Mouse (Mus musculus): ENCODE data around the gene Rpl13a. TPM values are rescaled to one million over a fixed set of nuclear protein-coding genes. Genes with fewer than 3 reads are reported as not detected.

Rpl13a gene
- polyA plus RNA-seq, 1 experiment = 859 TPM

DNA sequence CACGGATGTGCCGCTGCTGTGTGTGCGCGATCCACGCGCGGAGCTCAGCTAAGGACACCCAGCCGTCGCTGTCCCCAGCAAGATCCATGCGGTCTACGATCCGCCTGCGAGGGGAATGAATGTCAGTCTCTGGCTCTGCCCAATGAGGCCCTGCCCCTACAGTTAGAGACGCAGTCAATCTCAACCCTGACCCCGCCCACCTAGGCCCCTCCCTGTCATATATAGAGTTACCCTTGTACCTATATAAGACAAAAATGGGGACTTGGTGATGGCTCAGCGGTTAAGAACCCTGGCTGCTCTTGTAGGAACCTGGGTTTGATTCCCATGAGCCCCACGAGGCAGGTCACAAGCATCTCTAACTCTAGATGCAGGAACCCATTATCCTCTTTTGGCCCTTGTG, 40.0 kb downstream of the Rpl13a start:
- H3K4me3 ChIP-seq (ENCODE audit: control insufficient read depth, low read depth, low read length) = no peak overlapping the region
- H3K4me1 ChIP-seq (ENCODE audit: control insufficient read depth, insufficient read depth, low read length) = peaks cover 26% of the 10 kb centered on the region
- no peaks in the 10 kb centered on the region for H3K36me3 ChIP-seq (ENCODE audit: control insufficient read depth, insufficient read depth, low read length)
- no peaks in the 10 kb centered on the region; the same call in 1 of the 2 replicates for H3K27me3 ChIP-seq (ENCODE audit: control insufficient read depth, insufficient read depth, low read length)
- TF ChIP-seq CTCF (IDR thresholded peaks at IDR 0.05; ENCODE audit: control insufficient read depth, insufficient read depth, insufficient replicate concordance, low read depth, low read length) (no peak), POLR2A (IDR thresholded peaks at IDR 0.05; ENCODE audit: control insufficient read depth, low read depth, low read length) (no peak)
- H3K27ac ChIP-seq (ENCODE audit: control insufficient read depth, insufficient read depth, low read depth, low read length) = no peak overlapping the region

GRCm38 (mm10) chr7:45086084-45086483, 42.5 kb downstream of the Rpl13a start:
- H3K27ac ChIP-seq (ENCODE audit: control insufficient read depth, insufficient read depth, low read depth, low read length) = no peak overlapping the region
- TF ChIP-seq POLR2A (IDR thresholded peaks at IDR 0.05; ENCODE audit: control insufficient read depth, low read depth, low read length) (no peak), CTCF (IDR thresholded peaks at IDR 0.05; ENCODE audit: control insufficient read depth, insufficient read depth, insufficient replicate concordance, low read depth, low read length) (peak; percentile 86; the same call in 1 of the 2 replicates)
- peaks cover 23% of the 10 kb centered on the region for H3K4me1 ChIP-seq (ENCODE audit: control insufficient read depth, insufficient read depth, low read length)
- no peaks in the 10 kb centered on the region; the same call in 1 of the 2 replicates for H3K27me3 ChIP-seq (ENCODE audit: control insufficient read depth, insufficient read depth, low read length)
- H3K4me3 ChIP-seq (ENCODE audit: control insufficient read depth, low read depth, low read length) = no peak overlapping the region
- no peaks in the 10 kb centered on the region for H3K36me3 ChIP-seq (ENCODE audit: control insufficient read depth, insufficient read depth, low read length)

- H3K4me1 ChIP-seq (ENCODE audit: control insufficient read depth, insufficient read depth, low read length) = peaks cover 13% of the 10 kb centered on the region
- TF ChIP-seq POLR2A (IDR thresholded peaks at IDR 0.05; ENCODE audit: control insufficient read depth, low read depth, low read length) (no peak), CTCF (IDR thresholded peaks at IDR 0.05; ENCODE audit: control insufficient read depth, insufficient read depth, insufficient replicate concordance, low read depth, low read length) (no peak)
- no peak overlapping the region for H3K4me3 ChIP-seq (ENCODE audit: control insufficient read depth, low read depth, low read length)
- no peaks in the 10 kb centered on the region for H3K27me3 ChIP-seq (ENCODE audit: control insufficient read depth, insufficient read depth, low read length)
- no peak overlapping the region for H3K27ac ChIP-seq (ENCODE audit: control insufficient read depth, insufficient read depth, low read depth, low read length)
- H3K36me3 ChIP-seq (ENCODE audit: control insufficient read depth, insufficient read depth, low read length) = no peaks in the 10 kb centered on the region; the same call in 1 of the 2 replicates
These were observed 45.2 kb downstream of the Rpl13a start for GRCm38 (mm10) chr7:45083300-45083890.

GRCm38 (mm10) chr7:45082401-45083299, 45.9 kb downstream of the Rpl13a start:
- no peak for TF ChIP-seq POLR2A (IDR thresholded peaks at IDR 0.05; ENCODE audit: control insufficient read depth, low read depth, low read length)
- no peak for TF ChIP-seq CTCF (IDR thresholded peaks at IDR 0.05; ENCODE audit: control insufficient read depth, insufficient read depth, insufficient replicate concordance, low read depth, low read length)
- Histone ChIP-seq H3K36me3 (ENCODE audit: control insufficient read depth, insufficient read depth, low read length) (no peaks in the 10 kb centered on the region; the same call in 1 of the 2 replicates), H3K27me3 (ENCODE audit: control insufficient read depth, insufficient read depth, low read length) (no peaks in the 10 kb centered on the region), H3K4me1 (ENCODE audit: control insufficient read depth, insufficient read depth, low read length) (peaks cover 11% of the 10 kb centered on the region), H3K27ac (ENCODE audit: control insufficient read depth, insufficient read depth, low read depth, low read length) (no peak overlapping the region; the same call in 1 of the 2 replicates), H3K4me3 (ENCODE audit: control insufficient read depth, low read depth, low read length) (no peak overlapping the region)

DNA sequence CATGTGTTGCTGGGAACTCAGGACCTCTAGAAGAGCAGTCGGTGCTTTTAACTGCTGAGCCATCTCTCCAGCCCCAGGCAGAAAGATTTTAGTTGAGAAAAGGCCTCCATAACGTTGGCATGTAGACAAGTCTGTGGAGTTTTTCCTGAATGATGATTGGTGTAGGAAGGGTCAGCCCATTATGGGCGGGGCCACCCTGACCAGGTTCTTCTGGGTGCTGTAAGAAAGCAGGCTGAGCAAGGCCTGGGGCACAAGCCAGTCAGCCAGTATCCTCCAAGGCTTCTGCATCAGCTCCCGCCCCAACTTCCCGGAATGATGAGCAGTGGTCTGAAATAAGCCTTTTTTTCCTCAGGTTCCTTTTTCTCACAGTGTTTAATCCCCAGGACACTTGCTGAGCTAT, 47.5 kb downstream of the Rpl13a start:
- H3K27me3 ChIP-seq (ENCODE audit: control insufficient read depth, insufficient read depth, low read length) = no peaks in the 10 kb centered on the region
- no peak overlapping the region for H3K4me3 ChIP-seq (ENCODE audit: control insufficient read depth, low read depth, low read length)
- no peaks in the 10 kb centered on the region; the same call in 1 of the 2 replicates for H3K36me3 ChIP-seq (ENCODE audit: control insufficient read depth, insufficient read depth, low read length)
- H3K27ac ChIP-seq (ENCODE audit: control insufficient read depth, insufficient read depth, low read depth, low read length) = no peak overlapping the region
- no peak for TF ChIP-seq POLR2A (IDR thresholded peaks at IDR 0.05; ENCODE audit: control insufficient read depth, low read depth, low read length)
- no peak for TF ChIP-seq CTCF (IDR thresholded peaks at IDR 0.05; ENCODE audit: control insufficient read depth, insufficient read depth, insufficient replicate concordance, low read depth, low read length)
- H3K4me1 ChIP-seq (ENCODE audit: control insufficient read depth, insufficient read depth, low read length) = peaks cover 17% of the 10 kb centered on the region

GRCm38 (mm10) chr7:45079856-45080255, 48.7 kb downstream of the Rpl13a start:
- Histone ChIP-seq H3K4me1 (ENCODE audit: control insufficient read depth, insufficient read depth, low read length) (peaks cover 27% of the 10 kb centered on the region), H3K36me3 (ENCODE audit: control insufficient read depth, insufficient read depth, low read length) (no peaks in the 10 kb centered on the region; the same call in 1 of the 2 replicates), H3K27me3 (ENCODE audit: control insufficient read depth, insufficient read depth, low read length) (no peaks in the 10 kb centered on the region), H3K27ac (ENCODE audit: control insufficient read depth, insufficient read depth, low read depth, low read length) (no peak overlapping the region), H3K4me3 (ENCODE audit: control insufficient read depth, low read depth, low read length) (no peak overlapping the region)
- TF ChIP-seq CTCF (IDR thresholded peaks at IDR 0.05; ENCODE audit: control insufficient read depth, insufficient read depth, insufficient replicate concordance, low read depth, low read length) (peak; percentile 88; the same call in 1 of the 2 replicates), POLR2A (IDR thresholded peaks at IDR 0.05; ENCODE audit: control insufficient read depth, low read depth, low read length) (no peak)

- Histone ChIP-seq H3K27ac (ENCODE audit: control insufficient read depth, insufficient read depth, low read depth, low read length) (no peak overlapping the region), H3K36me3 (ENCODE audit: control insufficient read depth, insufficient read depth, low read length) (no peaks in the 10 kb centered on the region; the same call in 1 of the 2 replicates), H3K4me1 (ENCODE audit: control insufficient read depth, insufficient read depth, low read length) (peaks cover 27% of the 10 kb centered on the region), H3K27me3 (ENCODE audit: control insufficient read depth, insufficient read depth, low read length) (no peaks in the 10 kb centered on the region), H3K4me3 (ENCODE audit: control insufficient read depth, low read depth, low read length) (no peak overlapping the region)
- TF ChIP-seq POLR2A (IDR thresholded peaks at IDR 0.05; ENCODE audit: control insufficient read depth, low read depth, low read length) (no peak), CTCF (IDR thresholded peaks at IDR 0.05; ENCODE audit: control insufficient read depth, insufficient read depth, insufficient replicate concordance, low read depth, low read length) (peak; percentile 58; the same call in 1 of the 2 replicates)
These were observed 50.0 kb downstream of the Rpl13a start for GRCm38 (mm10) chr7:45078513-45078912.

Measured in testis, adult 2 months (tissue).